Mouse (Mus musculus) liver, postnatal 0 days (tissue): Measurements from ENCODE around the gene Cyp11a1. TPM values are rescaled to one million over a fixed set of nuclear protein-coding genes. Genes with fewer than 3 reads are reported as not detected.

Experiments used
- ATAC-seq: fragments of 200-750 bp; cut with Nextera tagmentation; 2 replicates; pipeline ENCODE4 v1.8.0; 2017; ENCODE audit warnings: mild to moderate bottlenecking, moderate library complexity
- DNase-seq: peaks from one replicate; pipeline ENCODE4 v3.0.0-alpha.2; 2016
- H3K27ac ChIP-seq: fragments of 300-500 bp; sonication (generic); 2 replicates; pipeline ENCODE4 v1.5.1; 2014; ENCODE audit warnings: antibody characterized with exemption, moderate library complexity, mild to moderate bottlenecking, low read depth
- H3K27me3 ChIP-seq: fragments of 300-500 bp; sonication (generic); 2 replicates; pipeline ENCODE4 v1.6.1; 2014; ENCODE audit warnings: low read length, control low read depth, mixed read lengths; ENCODE audit not compliant: insufficient read depth
- H3K36me3 ChIP-seq: fragments of 300-500 bp; sonication (generic); replicated peaks from 2 replicates; pipeline ENCODE4 v1.6.1; 2014; ENCODE audit warnings: mild to moderate bottlenecking, control low read depth, low read length, moderate library complexity, mixed read lengths; ENCODE audit not compliant: insufficient read depth
- H3K4me1 ChIP-seq: fragments of 300-500 bp; sonication (generic); 2 replicates; pipeline ENCODE4 v1.6.1; 2014; ENCODE audit warnings: antibody characterized with exemption, mild to moderate bottlenecking, control low read depth; ENCODE audit not compliant: insufficient read depth
- H3K4me2 ChIP-seq: fragments of 300-500 bp; sonication (generic); 2 replicates; pipeline ENCODE4 v1.6.1; 2014; ENCODE audit warnings: low read depth, mild to moderate bottlenecking, low read length, moderate library complexity, mixed read lengths
- H3K4me3 ChIP-seq: fragments of 300-500 bp; sonication (generic); 2 replicates; pipeline ENCODE4 v1.5.1; 2014; ENCODE audit warnings: low read depth, low read length
- H3K9ac ChIP-seq: fragments of 300-500 bp; sonication (generic); replicated peaks from 2 replicates; pipeline ENCODE4 v1.6.1; 2014; ENCODE audit warnings: mild to moderate bottlenecking, moderate library complexity
- H3K9me3 ChIP-seq: fragments of 300-500 bp; sonication (generic); 2 replicates; pipeline ENCODE4 v1.6.1; 2016; ENCODE audit warnings: mild to moderate bottlenecking, control low read depth, low read length, mixed read lengths
- CTCF ChIP-seq: sonication (generic); IDR thresholded peaks from 2 replicates; pipeline ENCODE4 v1.5.1; 2016; ENCODE audit warnings: antibody characterized with exemption, low read depth
- EP300 ChIP-seq: IDR thresholded peaks from 2 replicates; pipeline ENCODE4 v1.6.1; 2016; ENCODE audit warnings: antibody characterized with exemption, low read depth, mild to moderate bottlenecking
- WGBS: fragments of 180-500 bp; shearing (Covaris S2); extraction: QIAGEN DNeasy Blood & Tissue Kit; methylation state at CpG from one replicate; pipeline ENCODE4 v1.1.7; 2014; ENCODE audit not compliant: insufficient replicate concordance; 5-methylcytosine and 5-hydroxymethylcytosine counted together
- polyA plus RNA-seq: library from polyadenylated mRNA; unstranded; fragments of >200 nt; fragmentation: Nextera tagmentation; extraction: Ambion mirVana; gene quantifications from 2 replicates; pipeline ENCODE4 v1.2.1, GENCODE M21; 2015

Gene Cyp11a1
- polyA plus RNA-seq, 1 experiment from 2014 or later: 0.51 TPM

DNA sequence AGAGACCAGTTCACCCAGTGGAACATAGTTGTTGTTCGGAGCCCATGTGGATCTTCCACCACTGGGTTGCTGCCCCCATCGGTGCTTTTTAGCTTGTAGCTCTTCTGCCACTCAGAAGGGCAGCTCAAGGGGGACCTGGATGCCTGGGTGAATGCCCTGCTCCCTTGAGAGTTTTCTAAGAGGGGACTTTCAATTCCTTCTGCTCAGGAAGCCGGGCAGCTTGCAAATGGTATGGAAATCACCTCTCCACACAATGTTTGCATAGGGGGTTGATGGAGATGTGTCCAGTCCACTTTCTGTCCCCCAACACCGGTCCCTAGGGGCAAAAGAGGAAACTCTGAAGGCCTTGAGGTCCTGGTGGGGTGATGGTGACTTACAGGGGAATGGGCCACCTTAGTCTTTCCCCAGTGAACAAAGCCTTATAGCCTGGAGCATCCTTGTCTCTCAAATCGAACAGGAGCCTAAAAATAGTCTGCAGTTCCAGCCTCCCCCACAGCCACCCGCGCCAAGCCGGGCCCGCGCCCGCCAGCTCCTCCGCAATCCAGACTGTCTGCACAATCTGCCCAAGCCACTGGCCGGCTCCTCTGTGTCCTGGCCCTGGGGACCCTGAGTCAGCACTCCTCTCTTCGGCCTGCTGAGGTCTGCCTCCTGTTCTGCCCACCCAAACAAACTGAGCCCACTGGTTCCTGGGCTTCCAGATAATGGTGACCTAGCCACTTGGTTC is 38.8 kb upstream of the Cyp11a1 start:
- Histone ChIP-seq H3K27me3 (no peaks in the 10 kb centered on the region), H3K27ac (no peak overlapping the region), H3K36me3 (no peaks in the 10 kb centered on the region), H3K9me3 (no peaks in the 10 kb centered on the region), H3K4me2 (no peak overlapping the region), H3K4me3 (no peak overlapping the region), H3K9ac (no peak overlapping the region), H3K4me1 (peaks cover 18% of the 10 kb centered on the region)
- 67% methylated on average over 14 of the region's 14 CpGs for WGBS
- TF ChIP-seq EP300: no peak
- TF ChIP-seq CTCF: no peak
- no peak for DNase-seq
- no peak for ATAC-seq

DNA sequence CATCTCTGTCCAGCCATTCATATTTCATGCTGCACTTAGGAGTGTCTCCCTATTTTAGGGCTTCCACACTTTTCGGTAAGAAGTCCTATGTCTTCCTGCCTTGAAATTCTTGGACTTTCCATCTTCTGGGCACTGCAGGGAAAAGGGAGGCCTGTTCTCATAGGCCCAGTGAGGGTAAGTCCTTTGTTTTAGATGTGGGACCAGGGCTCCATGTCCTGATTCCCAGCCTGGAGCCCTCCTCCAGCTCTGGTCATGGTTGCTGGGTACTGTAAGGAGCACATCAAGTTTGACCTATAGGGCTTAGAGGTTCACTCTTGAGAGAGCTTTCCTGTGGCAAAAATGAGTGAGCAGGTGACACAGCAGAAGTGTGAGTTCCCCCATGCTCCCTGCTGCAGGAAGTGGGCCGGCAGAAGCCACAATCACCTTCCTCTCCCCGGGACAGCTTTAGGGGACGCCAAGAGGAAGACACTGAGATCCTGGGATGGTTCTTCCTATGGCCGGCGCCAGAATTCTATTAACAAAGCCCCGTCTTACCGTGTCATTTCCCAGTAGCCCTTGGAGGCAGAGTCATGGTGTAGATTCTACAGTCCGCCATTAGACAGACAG is 37.9 kb upstream of the Cyp11a1 start:
- no peak overlapping the region for H3K4me2 ChIP-seq
- no peak for ATAC-seq
- H3K9ac ChIP-seq: no peak overlapping the region
- 42% methylated on average over 9 of the region's 9 CpGs for WGBS
- TF ChIP-seq EP300 (no peak), CTCF (no peak)
- H3K4me1 ChIP-seq: peaks cover 26% of the 10 kb centered on the region
- H3K27ac ChIP-seq: peak overlapping the region; percentile 32; the same call in 1 of the 2 replicates
- H3K4me3 ChIP-seq: no peak overlapping the region
- no peaks in the 10 kb centered on the region for H3K9me3 ChIP-seq
- DNase-seq: no peak
- no peaks in the 10 kb centered on the region for H3K27me3 ChIP-seq
- no peaks in the 10 kb centered on the region for H3K36me3 ChIP-seq

- 70% methylated on average over 8 of the region's 8 CpGs for WGBS
- no peaks in the 10 kb centered on the region for H3K27me3 ChIP-seq
- H3K4me2 ChIP-seq: no peak overlapping the region
- TF ChIP-seq EP300: no peak
- TF ChIP-seq CTCF: no peak
- H3K27ac ChIP-seq: no peak overlapping the region; the same call in 1 of the 2 replicates
- no peaks in the 10 kb centered on the region for H3K36me3 ChIP-seq
- no peak for DNase-seq
- peaks cover 29% of the 10 kb centered on the region for H3K4me1 ChIP-seq
- H3K9ac ChIP-seq: no peak overlapping the region
- no peak overlapping the region for H3K4me3 ChIP-seq
- ATAC-seq: no peak
- H3K9me3 ChIP-seq: no peaks in the 10 kb centered on the region
Observed at GRCm38 (mm10) chr9:57968783-57969542, 37.2 kb upstream of the Cyp11a1 start.

DNA sequence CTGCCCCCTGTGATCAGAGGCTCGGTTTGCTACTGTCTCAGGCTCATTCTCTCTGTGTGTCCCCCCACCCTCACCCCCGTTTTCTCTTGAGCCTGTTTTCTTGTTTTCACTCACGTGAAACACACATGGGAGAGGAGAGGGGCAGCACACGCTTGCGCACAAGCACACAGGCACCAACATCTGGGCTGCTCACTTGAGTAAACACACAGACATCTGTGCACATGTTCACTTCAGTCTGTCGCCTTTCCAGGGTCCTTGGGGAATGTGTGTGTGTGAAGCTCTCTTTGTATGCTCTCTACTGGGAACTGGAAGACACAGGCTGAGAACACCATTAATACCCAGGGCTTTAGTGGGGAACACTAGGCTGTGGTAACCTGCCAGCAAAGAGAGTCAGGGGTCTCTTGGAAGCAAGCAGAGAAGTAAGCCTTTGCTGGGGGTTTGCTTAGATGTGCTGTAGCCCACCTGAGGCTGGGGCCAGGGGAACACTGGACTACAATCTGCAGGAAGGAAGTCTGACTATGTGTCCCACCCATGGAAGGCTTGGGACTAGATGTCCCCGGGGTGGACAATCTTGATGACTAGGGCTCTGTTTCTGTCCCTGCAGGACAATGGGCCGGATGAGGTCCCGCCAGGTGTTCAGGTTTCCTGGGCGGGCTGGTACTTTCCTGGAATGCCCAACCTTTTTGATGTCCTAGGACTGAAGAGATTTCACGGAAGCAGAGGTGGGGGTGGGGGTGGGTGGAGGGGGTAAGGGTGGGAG is 36.3 kb upstream of the Cyp11a1 start:
- H3K9ac ChIP-seq: no peak overlapping the region
- DNase-seq: no peak
- ATAC-seq: no peak
- no peak for TF ChIP-seq EP300
- no peak for TF ChIP-seq CTCF
- H3K36me3 ChIP-seq: no peaks in the 10 kb centered on the region
- H3K4me1 ChIP-seq: peaks cover 29% of the 10 kb centered on the region
- H3K4me3 ChIP-seq: no peak overlapping the region
- no peak overlapping the region for H3K4me2 ChIP-seq
- H3K27ac ChIP-seq: no peak overlapping the region; the same call in 1 of the 2 replicates
- no peaks in the 10 kb centered on the region for H3K27me3 ChIP-seq
- H3K9me3 ChIP-seq: no peaks in the 10 kb centered on the region
- WGBS: 60% methylated on average over 11 of the region's 11 CpGs

GRCm38 (mm10) chr9:57971413-57971812 is 34.8 kb upstream of the Cyp11a1 start:
- ATAC-seq: no peak
- 70% methylated on average over 5 of the region's 5 CpGs for WGBS
- TF ChIP-seq EP300: no peak
- no peak for TF ChIP-seq CTCF
- Histone ChIP-seq H3K4me1 (peaks cover 29% of the 10 kb centered on the region), H3K9me3 (no peaks in the 10 kb centered on the region), H3K27me3 (no peaks in the 10 kb centered on the region), H3K4me3 (no peak overlapping the region), H3K36me3 (no peaks in the 10 kb centered on the region), H3K27ac (peak overlapping the region; percentile 40; the same call in 1 of the 2 replicates), H3K9ac (no peak overlapping the region), H3K4me2 (no peak overlapping the region)
- DNase-seq: no peak
